Mouse (Mus musculus): ENCODE results near the gene Rnf222. TPM values are rescaled to one million over a fixed set of nuclear protein-coding genes. Genes with fewer than 3 reads are reported as not detected.
A peak's percentile ranks its signal among the peaks of the same experiment; 100 is the strongest.

The Rnf222 gene
- total and polyA plus RNA-seq, 2 experiments from 2014 or later: 0.14 TPM; not detected in 1

DNA sequence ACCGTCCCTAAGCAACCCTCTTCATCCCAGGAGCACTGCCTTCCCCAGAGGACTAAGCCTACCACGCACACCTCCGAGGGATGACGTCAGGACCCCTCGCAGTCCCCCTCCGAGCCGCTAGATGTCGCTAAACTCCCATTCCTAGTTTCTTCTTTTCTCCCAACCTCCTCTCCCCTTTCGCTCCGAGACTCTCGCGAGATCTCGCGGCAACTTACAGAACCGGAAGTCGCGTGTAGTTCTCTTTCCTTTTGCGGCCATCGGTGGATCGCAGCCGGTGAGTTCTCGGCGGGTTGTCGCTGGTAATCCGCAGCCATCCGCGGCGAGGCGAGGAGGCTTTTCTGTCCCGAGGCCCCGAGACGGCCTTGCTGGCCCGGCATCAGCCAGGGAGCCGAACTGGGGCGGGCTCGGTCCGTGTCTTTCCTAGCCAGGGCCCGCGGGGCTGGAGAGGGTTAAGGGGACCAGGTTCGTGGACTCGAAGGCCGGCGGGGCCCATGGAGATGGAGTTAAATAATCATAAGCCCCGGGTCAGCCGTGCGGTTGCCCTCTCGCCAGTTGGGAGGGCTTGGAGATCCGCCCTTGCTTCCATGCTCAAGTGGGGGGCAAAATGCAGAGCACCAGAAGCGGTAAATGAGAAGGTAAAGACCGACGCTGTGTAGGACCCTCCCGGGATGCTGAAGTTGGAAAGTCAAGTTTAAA lies 13.1 kb downstream of the Rnf222 start, which contains the start of gene Rpl26:
Gene Rpl26 (plus strand): TSS at position 233 of the 696 bp plus-strand sequence.
- ATAC-seq (ENCODE audit: insufficient read depth, low read depth): peak; percentile 88
- TF ChIP-seq EP300 (IDR thresholded peaks at IDR 0.05; ENCODE audit: low read depth) (peak; percentile 99), CTCF (IDR thresholded peaks at IDR 0.05; ENCODE audit: low read depth) (peak; percentile 98)
- peaks cover 31% of the 10 kb centered on the region for H3K36me3 ChIP-seq (replicated peaks; ENCODE audit: control insufficient read depth, insufficient read depth, low read length)

GRCm38 (mm10) chr11:68902047-68902364 lies 13.7 kb downstream of the Rnf222 start:
- WGBS: under 1% methylated on average over 10 of the region's 10 CpGs
- H3K4me1 ChIP-seq (ENCODE audit: control insufficient read depth, insufficient read depth): 0 out of 2 replicates have a peak, but pooled peaks cover 6% of the 10 kb centered on the region
- TF ChIP-seq CTCF (IDR thresholded peaks at IDR 0.05; ENCODE audit: low read depth) (no peak), EP300 (IDR thresholded peaks at IDR 0.05; ENCODE audit: low read depth) (no peak)
- no peaks in the 10 kb centered on the region for H3K27me3 ChIP-seq (ENCODE audit: control insufficient read depth, insufficient read depth, low read length)
- DNase-seq (ENCODE audit: low spot score): no peak
- H3K9ac ChIP-seq (replicated peaks; ENCODE audit: low read depth, low read length): peak overlapping the region; percentile 99
- no peaks in the 10 kb centered on the region for H3K9me3 ChIP-seq (replicated peaks; ENCODE audit: control insufficient read depth, low read length)
- ATAC-seq (ENCODE audit: insufficient read depth, low read depth): no peak
- H3K4me2 ChIP-seq (ENCODE audit: low read depth, low read length): peak overlapping the region; percentile 89
- H3K36me3 ChIP-seq (replicated peaks; ENCODE audit: control insufficient read depth, insufficient read depth, low read length): peaks cover 31% of the 10 kb centered on the region
- peak overlapping the region; percentile 88 for H3K4me3 ChIP-seq (ENCODE audit: low read depth, low read length)
- peak overlapping the region; percentile 85 for H3K27ac ChIP-seq (ENCODE audit: low read depth)

More for the DNA sequence above, 13.1 kb downstream of the Rnf222 start, which contains the start of gene Rpl26:
- H3K4me2 ChIP-seq (ENCODE audit: low read depth, low read length): peak within 1 kb of the TSS; percentile 89
- H3K9ac ChIP-seq (replicated peaks; ENCODE audit: low read depth, low read length): peak within 1 kb of the TSS; percentile 99
- H3K4me1 ChIP-seq (ENCODE audit: control insufficient read depth, insufficient read depth): 0 out of 2 replicates have a peak, but pooled peaks cover 6% of the 10 kb centered on the region
- H3K4me3 ChIP-seq (ENCODE audit: low read depth, low read length): peak within 1 kb of the TSS; percentile 88
- no peaks in the 10 kb centered on the region for H3K9me3 ChIP-seq (replicated peaks; ENCODE audit: control insufficient read depth, low read length)
- H3K27ac ChIP-seq (ENCODE audit: low read depth): peak within 1 kb of the TSS; percentile 85
- WGBS: under 1% methylated on average over 52 of the region's 52 CpGs
- H3K27me3 ChIP-seq (ENCODE audit: control insufficient read depth, insufficient read depth, low read length): no peaks in the 10 kb centered on the region
- DNase-seq (ENCODE audit: low spot score): peak; percentile 98

- no peak for TF ChIP-seq EP300 (IDR thresholded peaks at IDR 0.05; ENCODE audit: low read depth)
- no peak for TF ChIP-seq CTCF (IDR thresholded peaks at IDR 0.05; ENCODE audit: low read depth)
- H3K9ac ChIP-seq (replicated peaks; ENCODE audit: low read depth, low read length): peak overlapping the region; percentile 99
- no peak for ATAC-seq (ENCODE audit: insufficient read depth, low read depth)
Observed at GRCm38 (mm10) chr11:68902367-68902766, 14.0 kb downstream of the Rnf222 start.

DNA sequence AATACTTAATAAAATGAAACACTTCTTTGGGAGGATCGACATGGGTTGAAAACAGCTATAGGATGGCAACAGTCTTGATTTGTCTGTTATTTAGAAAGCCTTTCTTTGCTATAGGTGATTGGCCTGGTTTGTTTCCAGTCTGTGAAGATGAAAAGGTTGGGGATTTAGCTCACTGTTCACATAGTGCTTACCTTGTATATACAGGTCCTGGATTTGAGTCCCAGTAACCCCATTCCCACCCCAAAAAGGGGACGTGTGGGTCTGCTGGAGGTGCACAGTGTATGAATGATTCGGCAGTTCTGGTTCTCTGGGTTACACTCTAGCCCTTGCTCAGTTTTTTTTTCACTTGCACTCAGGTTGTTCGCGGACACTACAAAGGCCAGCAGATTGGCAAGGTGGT lies 14.5 kb downstream of the Rnf222 start:
- no peak overlapping the region for H3K27ac ChIP-seq (ENCODE audit: low read depth)
- peak overlapping the region; percentile 88; the same call in 1 of the 2 replicates for H3K4me3 ChIP-seq (ENCODE audit: low read depth, low read length)
- peaks cover 31% of the 10 kb centered on the region for H3K36me3 ChIP-seq (replicated peaks; ENCODE audit: control insufficient read depth, insufficient read depth, low read length)
- H3K9ac ChIP-seq (replicated peaks; ENCODE audit: low read depth, low read length): peak overlapping the region; percentile 99
- no peak for TF ChIP-seq CTCF (IDR thresholded peaks at IDR 0.05; ENCODE audit: low read depth)
- TF ChIP-seq EP300 (IDR thresholded peaks at IDR 0.05; ENCODE audit: low read depth): no peak
- H3K4me1 ChIP-seq (ENCODE audit: control insufficient read depth, insufficient read depth): 0 out of 2 replicates have a peak, but pooled peaks cover 6% of the 10 kb centered on the region
- H3K27me3 ChIP-seq (ENCODE audit: control insufficient read depth, insufficient read depth, low read length): no peaks in the 10 kb centered on the region
- DNase-seq (ENCODE audit: low spot score) (no peak), ATAC-seq (ENCODE audit: insufficient read depth, low read depth) (no peak)
- 83% methylated on average over 5 of the region's 5 CpGs for WGBS
- no peaks in the 10 kb centered on the region for H3K9me3 ChIP-seq (replicated peaks; ENCODE audit: control insufficient read depth, low read length)
- H3K4me2 ChIP-seq (ENCODE audit: low read depth, low read length): peak overlapping the region; percentile 89

More at GRCm38 (mm10) chr11:68902367-68902766, 14.0 kb downstream of the Rnf222 start:
- H3K27me3 ChIP-seq (ENCODE audit: control insufficient read depth, insufficient read depth, low read length): no peaks in the 10 kb centered on the region
- H3K27ac ChIP-seq (ENCODE audit: low read depth): no peak overlapping the region; the same call in 1 of the 2 replicates
- H3K36me3 ChIP-seq (replicated peaks; ENCODE audit: control insufficient read depth, insufficient read depth, low read length): peaks cover 31% of the 10 kb centered on the region
- H3K4me1 ChIP-seq (ENCODE audit: control insufficient read depth, insufficient read depth): 0 out of 2 replicates have a peak, but pooled peaks cover 6% of the 10 kb centered on the region
- no peaks in the 10 kb centered on the region for H3K9me3 ChIP-seq (replicated peaks; ENCODE audit: control insufficient read depth, low read length)
- no peak for DNase-seq (ENCODE audit: low spot score)
- H3K4me2 ChIP-seq (ENCODE audit: low read depth, low read length): peak overlapping the region; percentile 89
- peak overlapping the region; percentile 88 for H3K4me3 ChIP-seq (ENCODE audit: low read depth, low read length)
- WGBS: 3% methylated on average over 11 of the region's 11 CpGs

DNA sequence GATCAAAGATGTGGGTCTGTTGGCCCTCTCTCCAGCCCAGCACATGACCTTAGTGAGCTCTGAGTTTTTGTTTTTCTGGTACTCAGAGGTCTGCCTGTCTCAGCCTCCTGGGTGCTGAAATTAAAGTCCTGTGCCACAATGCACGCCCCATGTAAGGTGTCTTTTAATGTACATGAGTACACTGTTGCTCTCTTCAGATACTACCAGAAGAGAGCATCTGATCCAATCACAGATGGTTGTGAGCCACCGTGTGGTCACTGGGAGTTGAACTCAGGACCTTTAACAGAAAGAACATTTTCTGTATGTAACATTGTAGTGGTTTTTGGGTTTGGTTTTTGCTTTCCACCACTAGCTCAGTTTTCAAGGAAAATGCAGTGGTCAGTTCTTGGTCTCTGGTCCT lies 15.4 kb downstream of the Rnf222 start:
- 83% methylated on average over 2 of the region's 2 CpGs for WGBS
- H3K4me1 ChIP-seq (ENCODE audit: control insufficient read depth, insufficient read depth): peaks cover 8% of the 10 kb centered on the region; the same call in 1 of the 2 replicates
- no peak overlapping the region for H3K4me2 ChIP-seq (ENCODE audit: low read depth, low read length)
- no peak for DNase-seq (ENCODE audit: low spot score)
- no peaks in the 10 kb centered on the region for H3K27me3 ChIP-seq (ENCODE audit: control insufficient read depth, insufficient read depth, low read length)
- ATAC-seq (ENCODE audit: insufficient read depth, low read depth): no peak
- no peak overlapping the region for H3K27ac ChIP-seq (ENCODE audit: low read depth)
- H3K36me3 ChIP-seq (replicated peaks; ENCODE audit: control insufficient read depth, insufficient read depth, low read length): peaks cover 31% of the 10 kb centered on the region
- TF ChIP-seq CTCF (IDR thresholded peaks at IDR 0.05; ENCODE audit: low read depth): no peak
- TF ChIP-seq EP300 (IDR thresholded peaks at IDR 0.05; ENCODE audit: low read depth): no peak
- no peak overlapping the region for H3K9ac ChIP-seq (replicated peaks; ENCODE audit: low read depth, low read length)
- H3K9me3 ChIP-seq (replicated peaks; ENCODE audit: control insufficient read depth, low read length): no peaks in the 10 kb centered on the region
- H3K4me3 ChIP-seq (ENCODE audit: low read depth, low read length): no peak overlapping the region

Data from heart, postnatal 0 days (tissue).